Mouse (Mus musculus): ENCODE measurements around the gene Lingo4. TPM values are rescaled to one million over a fixed set of nuclear protein-coding genes. Genes with fewer than 3 reads are reported as not detected.

Gene Lingo4
- 0.15 and 0.21 TPM in 2 replicates for polyA plus RNA-seq (2016; fragmentation: Nextera tagmentation; extraction: Ambion mirVana)

- H3K27me3 ChIP-seq (ENCODE audit: poor library complexity, severe bottlenecking) = peaks cover 70% of the 10 kb centered on the region
- no peaks in the 10 kb centered on the region for H3K9me3 ChIP-seq
- H3K27ac ChIP-seq = peak within 1 kb of the TSS; percentile 67
- no peak for DNase-seq (ENCODE audit: extremely low spot score, low spot score)
- H3K4me1 ChIP-seq = peaks cover 25% of the 10 kb centered on the region
- no peaks in the 10 kb centered on the region for H3K36me3 ChIP-seq (replicated peaks)
- WGBS = 71% methylated on average over 6 of the region's 6 CpGs
- peak within 1 kb of the TSS; percentile 52 for H3K4me3 ChIP-seq
Observed at GRCm38 (mm10) chr3:94398217-94398616, at the start of gene Lingo4. Gene Lingo4 (plus strand): TSS chr3:94398517.

- Histone ChIP-seq H3K27ac (no peak overlapping the region), H3K4me1 (peaks cover 23% of the 10 kb centered on the region), H3K9me3 (peaks cover 5% of the 10 kb centered on the region; the same call in 1 of the 2 replicates), H3K36me3 (replicated peaks) (no peaks in the 10 kb centered on the region), H3K4me3 (no peak overlapping the region), H3K27me3 (ENCODE audit: poor library complexity, severe bottlenecking) (peaks cover 45% of the 10 kb centered on the region)
- 0% methylated on average over 1 of the region's 1 CpGs for WGBS
- no peak for DNase-seq (ENCODE audit: extremely low spot score, low spot score)
Observed at GRCm38 (mm10) chr3:94360812-94361211, 37.5 kb upstream of the Lingo4 start.

GRCm38 (mm10) chr3:94362138-94362537, 36.2 kb upstream of the Lingo4 start, which contains the start of gene C2cd4d:
Gene C2cd4d (plus strand): TSS chr3:94362438.
- no peaks in the 10 kb centered on the region for H3K36me3 ChIP-seq (replicated peaks)
- DNase-seq (ENCODE audit: extremely low spot score, low spot score) = no peak
- H3K4me3 ChIP-seq = peak within 1 kb of the TSS; percentile 57
- WGBS = 20% methylated on average over 7 of the region's 7 CpGs
- H3K4me1 ChIP-seq = peaks cover 23% of the 10 kb centered on the region
- H3K9me3 ChIP-seq = peaks cover 5% of the 10 kb centered on the region; the same call in 1 of the 2 replicates
- H3K27ac ChIP-seq = peak within 1 kb of the TSS; percentile 82
- peaks cover 54% of the 10 kb centered on the region for H3K27me3 ChIP-seq (ENCODE audit: poor library complexity, severe bottlenecking)

GRCm38 (mm10) chr3:94363291-94364153, 34.8 kb upstream of the Lingo4 start:
- peaks cover 23% of the 10 kb centered on the region for H3K4me1 ChIP-seq
- no peaks in the 10 kb centered on the region for H3K36me3 ChIP-seq (replicated peaks)
- H3K27ac ChIP-seq = peak overlapping the region; percentile 82
- WGBS = 6% methylated on average over 96 of the region's 97 CpGs
- peaks cover 54% of the 10 kb centered on the region for H3K27me3 ChIP-seq (ENCODE audit: poor library complexity, severe bottlenecking)
- H3K4me3 ChIP-seq = peak overlapping the region; percentile 57
- peaks cover 5% of the 10 kb centered on the region; the same call in 1 of the 2 replicates for H3K9me3 ChIP-seq
- DNase-seq (ENCODE audit: extremely low spot score, low spot score) = peak; percentile 59

GRCm38 (mm10) chr3:94364154-94364526, 34.2 kb upstream of the Lingo4 start:
- H3K9me3 ChIP-seq = peaks cover 5% of the 10 kb centered on the region; the same call in 1 of the 2 replicates
- H3K36me3 ChIP-seq (replicated peaks) = no peaks in the 10 kb centered on the region
- peak overlapping the region; percentile 57 for H3K4me3 ChIP-seq
- no peak for DNase-seq (ENCODE audit: extremely low spot score, low spot score)
- H3K27ac ChIP-seq = peak overlapping the region; percentile 82
- H3K4me1 ChIP-seq = peaks cover 23% of the 10 kb centered on the region
- peaks cover 54% of the 10 kb centered on the region for H3K27me3 ChIP-seq (ENCODE audit: poor library complexity, severe bottlenecking)
- WGBS = 6% methylated on average over 23 of the region's 23 CpGs

GRCm38 (mm10) chr3:94366761-94367160, 31.6 kb upstream of the Lingo4 start:
- peaks cover 25% of the 10 kb centered on the region for H3K4me1 ChIP-seq
- WGBS = 21% methylated on average over 3 of the region's 3 CpGs
- no peak overlapping the region for H3K4me3 ChIP-seq
- no peaks in the 10 kb centered on the region for H3K36me3 ChIP-seq (replicated peaks)
- DNase-seq (ENCODE audit: extremely low spot score, low spot score) = peak; percentile 83
- H3K9me3 ChIP-seq = peaks cover 5% of the 10 kb centered on the region; the same call in 1 of the 2 replicates
- peaks cover 56% of the 10 kb centered on the region for H3K27me3 ChIP-seq (ENCODE audit: poor library complexity, severe bottlenecking)
- H3K27ac ChIP-seq = no peak overlapping the region

- peaks cover 25% of the 10 kb centered on the region for H3K4me1 ChIP-seq
- H3K36me3 ChIP-seq (replicated peaks) = no peaks in the 10 kb centered on the region
- peaks cover 5% of the 10 kb centered on the region; the same call in 1 of the 2 replicates for H3K9me3 ChIP-seq
- DNase-seq (ENCODE audit: extremely low spot score, low spot score) = no peak
- H3K27ac ChIP-seq = no peak overlapping the region
- no peak overlapping the region for H3K4me3 ChIP-seq
- WGBS = 93% methylated on average over 6 of the region's 6 CpGs
- peaks cover 56% of the 10 kb centered on the region for H3K27me3 ChIP-seq (ENCODE audit: poor library complexity, severe bottlenecking)
Observed at GRCm38 (mm10) chr3:94367511-94367910, 30.8 kb upstream of the Lingo4 start.

- Histone ChIP-seq H3K4me3 (no peak overlapping the region), H3K27me3 (ENCODE audit: poor library complexity, severe bottlenecking) (peaks cover 56% of the 10 kb centered on the region), H3K27ac (no peak overlapping the region), H3K4me1 (peaks cover 30% of the 10 kb centered on the region), H3K36me3 (replicated peaks) (no peaks in the 10 kb centered on the region), H3K9me3 (no peaks in the 10 kb centered on the region; the same call in 1 of the 2 replicates)
- no peak for DNase-seq (ENCODE audit: extremely low spot score, low spot score)
- 66% methylated on average over 6 of the region's 6 CpGs for WGBS
Observed at GRCm38 (mm10) chr3:94368631-94369030, 29.7 kb upstream of the Lingo4 start.

GRCm38 (mm10) chr3:94369709-94370108, 28.6 kb upstream of the Lingo4 start:
- H3K4me3 ChIP-seq = no peak overlapping the region
- H3K27ac ChIP-seq = no peak overlapping the region
- no peak for DNase-seq (ENCODE audit: extremely low spot score, low spot score)
- H3K9me3 ChIP-seq = no peaks in the 10 kb centered on the region; the same call in 1 of the 2 replicates
- peaks cover 56% of the 10 kb centered on the region for H3K27me3 ChIP-seq (ENCODE audit: poor library complexity, severe bottlenecking)
- H3K4me1 ChIP-seq = peaks cover 33% of the 10 kb centered on the region
- H3K36me3 ChIP-seq (replicated peaks) = no peaks in the 10 kb centered on the region
- WGBS = 74% methylated on average over 2 of the region's 2 CpGs

- 7% methylated on average over 11 of the region's 11 CpGs for WGBS
- no peaks in the 10 kb centered on the region for H3K9me3 ChIP-seq
- H3K4me1 ChIP-seq = peaks cover 33% of the 10 kb centered on the region
- no peaks in the 10 kb centered on the region for H3K36me3 ChIP-seq (replicated peaks)
- H3K4me3 ChIP-seq = peak overlapping the region; percentile 12; the same call in 1 of the 2 replicates
- peaks cover 54% of the 10 kb centered on the region for H3K27me3 ChIP-seq (ENCODE audit: poor library complexity, severe bottlenecking)
- no peak for DNase-seq (ENCODE audit: extremely low spot score, low spot score)
- peak overlapping the region; percentile 60 for H3K27ac ChIP-seq
Observed at GRCm38 (mm10) chr3:94371637-94372036, 26.7 kb upstream of the Lingo4 start.

GRCm38 (mm10) chr3:94372038-94372437, 26.3 kb upstream of the Lingo4 start:
- Histone ChIP-seq H3K9me3 (no peaks in the 10 kb centered on the region), H3K4me3 (peak overlapping the region; percentile 12; the same call in 1 of the 2 replicates), H3K36me3 (replicated peaks) (no peaks in the 10 kb centered on the region), H3K27me3 (ENCODE audit: poor library complexity, severe bottlenecking) (peaks cover 56% of the 10 kb centered on the region), H3K27ac (peak overlapping the region; percentile 60), H3K4me1 (peaks cover 35% of the 10 kb centered on the region)
- WGBS = 0% methylated on average over 3 of the region's 3 CpGs
- no peak for DNase-seq (ENCODE audit: extremely low spot score, low spot score)

GRCm38 (mm10) chr3:94372641-94373040, 25.7 kb upstream of the Lingo4 start, which contains the start of gene Rorc:
Gene Rorc (plus strand): TSS chr3:94372794.
- Histone ChIP-seq H3K9me3 (no peaks in the 10 kb centered on the region), H3K27ac (peak within 1 kb of the TSS; percentile 60), H3K27me3 (ENCODE audit: poor library complexity, severe bottlenecking) (peaks cover 62% of the 10 kb centered on the region), H3K4me3 (peak within 1 kb of the TSS; percentile 37), H3K36me3 (replicated peaks) (no peaks in the 10 kb centered on the region), H3K4me1 (peaks cover 39% of the 10 kb centered on the region)
- no peak for DNase-seq (ENCODE audit: extremely low spot score, low spot score)
- 8% methylated on average over 5 of the region's 5 CpGs for WGBS

- peak overlapping the region; percentile 56 for H3K27ac ChIP-seq
- H3K9me3 ChIP-seq = no peaks in the 10 kb centered on the region
- H3K27me3 ChIP-seq (ENCODE audit: poor library complexity, severe bottlenecking) = peaks cover 62% of the 10 kb centered on the region
- no peak for DNase-seq (ENCODE audit: extremely low spot score, low spot score)
- H3K36me3 ChIP-seq (replicated peaks) = no peaks in the 10 kb centered on the region
- peak overlapping the region; percentile 37 for H3K4me3 ChIP-seq
- peaks cover 39% of the 10 kb centered on the region for H3K4me1 ChIP-seq
- 3% methylated on average over 10 of the region's 10 CpGs for WGBS
Observed at GRCm38 (mm10) chr3:94373090-94373489, 25.2 kb upstream of the Lingo4 start.

Data from forebrain, embryonic 10.5 days (tissue).